Mouse (Mus musculus): ENCODE measurements at regions not wholly inside any gene's neighbourhood (a gene's known extent, or its start where the extent isn't known, plus 50 kb on each side); places are given as distances from the start of the nearest gene placed in this dataset.

GRCm38 (mm10) chr10:92007891-92008290 lies 714.3 kb downstream of the Nedd1 start:
- no peak for TF ChIP-seq CTCF (IDR thresholded peaks at IDR 0.05 in 2 of 3, conservative IDR thresholded peaks at IDR 0.05 in 1 of 3; ENCODE audit: control insufficient read depth in 1 of 3, insufficient read depth in 1 of 3, low read depth in 2 of 3, low read length in 3 of 3, poor library complexity in 1 of 3, severe bottlenecking in 1 of 3)
- TF ChIP-seq RCOR1 (IDR thresholded peaks at IDR 0.05; ENCODE audit: low read depth, low read length): no peak
- no peak for TF ChIP-seq CHD1 (IDR thresholded peaks at IDR 0.05; ENCODE audit: low read depth, low read length)
- TF ChIP-seq MAFK (IDR thresholded peaks at IDR 0.05; ENCODE audit: borderline replicate concordance, low read depth, low read length): no peak
- no peak for TF ChIP-seq ELF1 (IDR thresholded peaks at IDR 0.05; ENCODE audit: low read depth, low read length)
- no peak for TF ChIP-seq RAD21 (IDR thresholded peaks at IDR 0.05; ENCODE audit: low read depth, low read length)
- TF ChIP-seq ZNF384 (IDR thresholded peaks at IDR 0.05; ENCODE audit: low read depth, low read length): no peak
- no peak for TF ChIP-seq E2F4 (IDR thresholded peaks at IDR 0.05; ENCODE audit: borderline replicate concordance, low read depth, low read length)
- no peaks in the 10 kb centered on the region for H3K4me1 ChIP-seq (ENCODE audit: control insufficient read depth in 1 of 2, insufficient read depth in 2 of 2, low read length in 2 of 2)
- no peaks in the 10 kb centered on the region for H3K79me2 ChIP-seq (ENCODE audit: control insufficient read depth, insufficient read depth, low read length, poor library complexity)
- H3K9ac ChIP-seq (ENCODE audit: control insufficient read depth, low read depth, low read length, poor library complexity, severe bottlenecking): no peak overlapping the region
- no peak overlapping the region for H3K27ac ChIP-seq (ENCODE audit: control insufficient read depth, low read depth, low read length)
- no peaks in the 10 kb centered on the region for H3K36me3 ChIP-seq (ENCODE audit: control insufficient read depth in 1 of 2, insufficient read depth in 2 of 2, low read length in 2 of 2)
- no peak overlapping the region for H3K4me3 ChIP-seq (ENCODE audit: control insufficient read depth in 1 of 2, insufficient read depth in 1 of 2, low read depth in 2 of 2, low read length in 2 of 2)
- H3K27me3 ChIP-seq (ENCODE audit: control insufficient read depth in 1 of 2, insufficient read depth in 2 of 2, low read length in 2 of 2): no peaks in the 10 kb centered on the region
- DNase-seq (ENCODE audit: low read depth, low spot score): no peak
- H3K9me3 ChIP-seq (replicated peaks; ENCODE audit: insufficient read depth, low read length): no peaks in the 10 kb centered on the region

GRCm38 (mm10) chr10:92006467-92006866 lies 715.8 kb downstream of the Nedd1 start:
- no peak for DNase-seq (ENCODE audit: low read depth, low spot score)

GRCm38 (mm10) chr10:91991040-91991439 lies 731.2 kb downstream of the Nedd1 start:
- no peaks in the 10 kb centered on the region for H3K79me2 ChIP-seq (ENCODE audit: control insufficient read depth, insufficient read depth, low read length, poor library complexity)
- DNase-seq (ENCODE audit: low read depth, low spot score): no peak
- TF ChIP-seq GATA1 (IDR thresholded peaks at IDR 0.05; ENCODE audit: low read depth, low read length) (no peak), POLR2AphosphoS2 (IDR thresholded peaks at IDR 0.05; ENCODE audit: low read length) (no peak), RCOR1 (IDR thresholded peaks at IDR 0.05; ENCODE audit: low read depth, low read length) (no peak), POLR2A (IDR thresholded peaks at IDR 0.05; ENCODE audit: control insufficient read depth in 1 of 2, insufficient read depth in 1 of 2, low read depth in 1 of 2, low read length in 2 of 2, poor library complexity in 1 of 2) (no peak), NRF1 (IDR thresholded peaks at IDR 0.05; ENCODE audit: insufficient read depth, low read depth, low read length, poor library complexity, severe bottlenecking) (no peak), CHD1 (IDR thresholded peaks at IDR 0.05; ENCODE audit: low read depth, low read length) (no peak), SMC3 (IDR thresholded peaks at IDR 0.05; ENCODE audit: low read depth, low read length) (no peak)
- H3K4me1 ChIP-seq (ENCODE audit: control insufficient read depth in 1 of 2, insufficient read depth in 2 of 2, low read length in 2 of 2): no peaks in the 10 kb centered on the region
- no peak overlapping the region for H3K27ac ChIP-seq (ENCODE audit: control insufficient read depth, low read depth, low read length)
- H3K36me3 ChIP-seq (ENCODE audit: control insufficient read depth in 1 of 2, insufficient read depth in 2 of 2, low read length in 2 of 2): no peaks in the 10 kb centered on the region
- no peaks in the 10 kb centered on the region for H3K9me3 ChIP-seq (replicated peaks; ENCODE audit: insufficient read depth, low read length)
- no peak overlapping the region for H3K9ac ChIP-seq (ENCODE audit: control insufficient read depth, low read depth, low read length, poor library complexity, severe bottlenecking)
- H3K4me3 ChIP-seq (ENCODE audit: control insufficient read depth in 1 of 2, insufficient read depth in 1 of 2, low read depth in 2 of 2, low read length in 2 of 2): no peak overlapping the region
- H3K27me3 ChIP-seq (ENCODE audit: control insufficient read depth in 1 of 2, insufficient read depth in 2 of 2, low read length in 2 of 2): no peaks in the 10 kb centered on the region

More at GRCm38 (mm10) chr10:92006467-92006866, 715.8 kb downstream of the Nedd1 start:
- Histone ChIP-seq H3K9ac (ENCODE audit: control insufficient read depth, low read depth, low read length, poor library complexity, severe bottlenecking) (no peak overlapping the region), H3K79me2 (ENCODE audit: control insufficient read depth, insufficient read depth, low read length, poor library complexity) (no peaks in the 10 kb centered on the region), H3K27me3 (ENCODE audit: control insufficient read depth in 1 of 2, insufficient read depth in 2 of 2, low read length in 2 of 2) (no peaks in the 10 kb centered on the region), H3K36me3 (ENCODE audit: control insufficient read depth in 1 of 2, insufficient read depth in 2 of 2, low read length in 2 of 2) (no peaks in the 10 kb centered on the region), H3K4me1 (ENCODE audit: control insufficient read depth in 1 of 2, insufficient read depth in 2 of 2, low read length in 2 of 2) (no peaks in the 10 kb centered on the region), H3K4me3 (ENCODE audit: control insufficient read depth in 1 of 2, insufficient read depth in 1 of 2, low read depth in 2 of 2, low read length in 2 of 2) (no peak overlapping the region), H3K27ac (ENCODE audit: control insufficient read depth, low read depth, low read length) (no peak overlapping the region), H3K9me3 (replicated peaks; ENCODE audit: insufficient read depth, low read length) (no peaks in the 10 kb centered on the region)
- TF ChIP-seq ZMIZ1 (IDR thresholded peaks at IDR 0.05; ENCODE audit: low read depth, low read length) (no peak), MEF2A (IDR thresholded peaks at IDR 0.05; ENCODE audit: extremely low read depth, insufficient replicate concordance, low read depth, low read length, poor library complexity, severe bottlenecking) (no peak), TCF12 (IDR thresholded peaks at IDR 0.05; ENCODE audit: low read depth, low read length) (no peak), RCOR1 (IDR thresholded peaks at IDR 0.05; ENCODE audit: low read depth, low read length) (no peak), GATA1 (IDR thresholded peaks at IDR 0.05; ENCODE audit: low read depth, low read length) (no peak), MXI1 (IDR thresholded peaks at IDR 0.05; ENCODE audit: low read depth, low read length) (no peak), NELFE (IDR thresholded peaks at IDR 0.05; ENCODE audit: low read depth, low read length) (no peak), BHLHE40 (IDR thresholded peaks at IDR 0.05; ENCODE audit: borderline replicate concordance, low read depth, low read length) (no peak), USF1 (IDR thresholded peaks at IDR 0.05; ENCODE audit: low read depth, low read length) (no peak), MAX (IDR thresholded peaks at IDR 0.05; ENCODE audit: low read length) (no peak), POLR2AphosphoS5 (IDR thresholded peaks at IDR 0.05; ENCODE audit: borderline replicate concordance, low read depth, low read length) (no peak), KAT2A (conservative IDR thresholded peaks at IDR 0.05; ENCODE audit: low read depth, low read length) (no peak), CHD1 (IDR thresholded peaks at IDR 0.05; ENCODE audit: low read depth, low read length) (no peak), SIN3A (IDR thresholded peaks at IDR 0.05; ENCODE audit: low read length) (no peak)

Data from MEL (cell line).